Mouse (Mus musculus) lung, embryonic 16.5 days (tissue): ENCODE data around the gene Slc38a9. TPM values are rescaled to one million over a fixed set of nuclear protein-coding genes. Genes with fewer than 3 reads are reported as not detected.

Experiments
- ATAC-seq: fragments of 200-750 bp; cut with Nextera tagmentation; 2 replicates; pipeline ENCODE4 v1.8.0; 2017; ENCODE audit warnings: low read depth, mild to moderate bottlenecking, moderate library complexity
- H3K27ac ChIP-seq: fragments of 300-500 bp; sonication (generic); 2 replicates; pipeline ENCODE4 v1.5.1; 2014; ENCODE audit warnings: mild to moderate bottlenecking, control low read depth, low read length
- H3K27me3 ChIP-seq: fragments of 300-500 bp; sonication (generic); 2 replicates; pipeline ENCODE4 v1.6.1; 2014; ENCODE audit warnings: low read depth, low read length, mixed read lengths; ENCODE audit not compliant: control insufficient read depth, insufficient read depth
- H3K36me3 ChIP-seq: fragments of 300-500 bp; sonication (generic); 2 replicates; pipeline ENCODE4 v1.6.1; 2014; ENCODE audit warnings: low read length; ENCODE audit not compliant: control insufficient read depth, insufficient read depth
- H3K4me1 ChIP-seq: fragments of 300-500 bp; sonication (generic); replicated peaks from 2 replicates; pipeline ENCODE4 v1.6.1; 2014; ENCODE audit warnings: low read length, mixed read lengths; ENCODE audit not compliant: control insufficient read depth, insufficient read depth
- H3K4me2 ChIP-seq: fragments of 300-500 bp; sonication (generic); 2 replicates; pipeline ENCODE4 v1.6.1; 2014; ENCODE audit warnings: low read depth, low read length, control low read depth
- H3K4me3 ChIP-seq: fragments of 300-500 bp; sonication (generic); 2 replicates; pipeline ENCODE4 v1.5.1; 2014; ENCODE audit warnings: mild to moderate bottlenecking, low read length, control low read depth
- H3K9ac ChIP-seq: fragments of 300-500 bp; sonication (generic); 2 replicates; pipeline ENCODE4 v1.6.1; 2014; ENCODE audit warnings: low read length, control low read depth
- H3K9me3 ChIP-seq: fragments of 300-500 bp; sonication (generic); 2 replicates; pipeline ENCODE4 v1.6.1; 2016; ENCODE audit warnings: low read length; ENCODE audit not compliant: control insufficient read depth
- WGBS: fragments of 180-500 bp; shearing (Covaris S2); extraction: QIAGEN DNeasy Blood & Tissue Kit; methylation state at CpG from one replicate; pipeline ENCODE4 v1.1.7; 2014; 5-methylcytosine and 5-hydroxymethylcytosine counted together
- polyA plus RNA-seq: library from polyadenylated mRNA; unstranded; fragments of >200 nt; fragmentation: Nextera tagmentation; extraction: Ambion mirVana; gene quantifications from 2 replicates; pipeline ENCODE4 v1.2.1, GENCODE M21; 2015

Slc38a9 gene
- polyA plus RNA-seq, 1 experiment from 2014 or later = 15.7 TPM

DNA sequence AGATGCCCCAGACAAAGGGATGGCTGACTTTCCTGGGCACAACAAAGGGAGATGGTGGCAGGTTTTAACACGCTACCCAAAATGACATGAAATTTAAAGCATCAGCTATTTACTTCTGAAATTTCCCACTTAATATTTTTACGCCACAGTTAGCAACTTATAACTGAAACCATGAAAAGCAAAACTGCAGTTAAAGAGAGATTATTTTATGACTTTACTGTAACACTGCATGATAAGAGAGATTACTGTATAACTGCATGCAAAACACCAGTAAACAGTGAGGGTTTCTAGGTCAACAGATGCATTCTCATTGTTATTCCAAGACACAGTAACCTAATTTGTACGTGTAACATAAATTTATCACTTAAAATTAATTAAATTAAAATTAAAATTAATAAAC lies 15.6 kb upstream of the Slc38a9 start:
- ATAC-seq = no peak
- Histone ChIP-seq H3K27ac (no peak overlapping the region), H3K4me3 (no peak overlapping the region), H3K27me3 (no peaks in the 10 kb centered on the region), H3K9ac (no peak overlapping the region), H3K36me3 (no peaks in the 10 kb centered on the region), H3K9me3 (no peaks in the 10 kb centered on the region), H3K4me1 (no peaks in the 10 kb centered on the region), H3K4me2 (no peak overlapping the region)
- WGBS = 78% methylated on average over 3 of the region's 3 CpGs

DNA sequence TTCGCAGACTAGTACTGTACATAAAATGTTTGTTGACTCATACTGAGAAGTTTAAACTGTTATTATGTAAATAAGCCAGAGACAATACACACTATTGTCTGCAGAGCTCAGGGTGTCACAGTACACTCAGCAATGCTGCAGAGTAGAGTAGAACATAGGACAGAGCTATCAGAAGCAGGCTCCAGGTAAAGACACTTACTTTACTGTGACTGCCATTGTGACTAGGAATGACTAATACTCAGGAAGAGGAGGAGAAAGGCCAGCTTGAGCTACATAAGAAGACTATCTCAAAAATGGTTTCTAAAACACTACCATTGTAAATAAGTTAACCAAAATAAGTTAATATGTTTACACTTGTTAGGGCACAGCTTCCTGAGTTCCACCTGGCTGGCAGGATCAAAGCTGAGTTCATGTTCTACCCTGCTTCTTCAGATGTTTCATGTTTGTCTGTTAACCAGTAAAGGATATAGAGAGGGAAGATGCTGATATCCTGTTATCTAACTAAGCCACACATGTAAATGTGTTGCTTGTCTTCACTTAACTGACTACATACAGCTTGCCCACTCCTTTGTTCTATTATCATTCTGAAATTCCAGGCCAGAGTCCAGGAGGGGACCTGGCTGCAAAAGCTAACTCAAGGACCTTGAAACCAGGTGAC lies 14.9 kb upstream of the Slc38a9 start:
- WGBS = 73% methylated on average over 1 of the region's 1 CpGs
- Histone ChIP-seq H3K4me3 (no peak overlapping the region), H3K9me3 (no peaks in the 10 kb centered on the region), H3K36me3 (no peaks in the 10 kb centered on the region), H3K27me3 (no peaks in the 10 kb centered on the region), H3K4me1 (no peaks in the 10 kb centered on the region), H3K27ac (no peak overlapping the region), H3K9ac (no peak overlapping the region), H3K4me2 (no peak overlapping the region)
- no peak for ATAC-seq

DNA sequence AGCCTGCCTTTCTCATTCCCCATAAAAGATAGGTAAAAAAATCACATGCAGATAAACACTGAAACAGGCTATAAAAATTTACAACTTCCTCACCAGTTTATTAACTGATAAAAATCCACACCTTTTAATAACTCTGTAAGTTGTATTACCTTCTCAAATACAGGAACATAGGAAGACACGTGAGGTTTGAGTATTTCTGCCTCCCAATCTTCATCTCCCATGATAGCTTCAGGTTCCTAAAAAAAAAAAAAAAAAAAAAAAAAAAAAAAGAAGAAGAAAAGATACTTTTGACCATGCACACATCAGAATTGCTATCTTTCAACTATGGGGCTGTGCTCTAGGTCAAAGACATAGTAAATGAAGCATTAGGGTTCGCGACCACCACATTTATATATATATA lies 9.4 kb upstream of the Slc38a9 start:
- Histone ChIP-seq H3K4me3 (no peak overlapping the region), H3K36me3 (no peaks in the 10 kb centered on the region), H3K9ac (no peak overlapping the region), H3K9me3 (peaks cover 11% of the 10 kb centered on the region), H3K27ac (no peak overlapping the region), H3K4me2 (no peak overlapping the region), H3K27me3 (no peaks in the 10 kb centered on the region), H3K4me1 (no peaks in the 10 kb centered on the region)
- no peak for ATAC-seq
- 84% methylated on average over 3 of the region's 3 CpGs for whole genome bisulfite sequencing

DNA sequence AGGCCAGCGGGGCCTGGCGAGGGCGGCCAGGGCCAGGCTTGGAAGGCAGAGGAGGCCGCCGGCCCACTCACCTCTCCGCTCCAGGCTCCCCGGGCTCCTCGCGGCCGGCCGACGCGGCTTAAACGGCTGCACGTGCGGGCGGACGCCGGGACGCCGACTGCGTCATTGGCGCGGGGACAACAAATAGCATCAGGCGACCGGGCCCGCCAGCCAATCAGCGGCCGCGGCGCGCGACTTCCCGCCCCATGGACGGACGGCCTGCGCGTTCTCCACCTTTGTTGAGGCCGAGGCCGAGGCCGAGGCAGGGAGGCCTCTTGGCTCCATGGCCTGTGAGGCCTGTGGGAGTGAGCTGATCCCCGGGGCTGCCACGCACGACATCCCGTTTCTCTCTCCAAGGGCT lies 8.3 kb upstream of the Slc38a9 start, which contains the start of gene Ddx4:
Gene Ddx4 (minus strand): TSS at position 271 of the 400 bp plus-strand sequence.
- Histone ChIP-seq H3K4me3 (no peak within 1 kb of the TSS), H3K4me2 (no peak within 1 kb of the TSS), H3K36me3 (no peaks in the 10 kb centered on the region), H3K9me3 (peaks cover 11% of the 10 kb centered on the region), H3K9ac (no peak within 1 kb of the TSS), H3K27ac (no peak within 1 kb of the TSS), H3K27me3 (no peaks in the 10 kb centered on the region), H3K4me1 (no peaks in the 10 kb centered on the region)
- no peak for ATAC-seq
- 68% methylated on average over 42 of the region's 45 CpGs for WGBS

DNA sequence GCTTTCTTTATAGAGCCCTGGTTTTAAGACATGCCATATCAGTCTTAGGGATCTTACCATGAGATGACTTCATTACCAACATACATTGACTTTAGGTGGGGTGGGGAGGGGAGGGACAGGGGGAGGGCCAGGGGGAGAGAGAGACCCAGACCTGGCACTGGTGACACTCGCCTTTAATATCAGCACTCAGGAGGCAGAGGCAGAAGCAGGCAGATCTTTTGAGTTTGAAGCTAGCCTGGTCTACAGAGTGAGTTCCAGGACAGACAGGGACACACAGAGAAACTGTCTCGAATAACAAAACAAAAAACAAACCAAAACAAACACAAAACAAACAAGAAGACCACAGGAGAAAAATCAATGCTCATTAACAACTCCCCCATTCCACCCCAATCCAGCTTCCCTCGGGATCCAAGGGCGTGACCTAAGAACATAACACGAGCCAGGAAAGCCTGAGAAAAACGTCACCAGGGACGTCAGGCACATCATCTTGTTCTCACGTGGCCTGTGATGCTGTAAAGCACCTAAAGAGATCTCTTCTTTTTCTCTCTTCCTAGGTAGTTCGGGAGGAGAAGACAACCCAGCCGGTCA lies 471 bp upstream of the Slc38a9 start:
- Histone ChIP-seq H3K27me3 (no peaks in the 10 kb centered on the region), H3K36me3 (no peaks in the 10 kb centered on the region), H3K4me2 (peak overlapping the region; percentile 86), H3K4me1 (peaks cover 7% of the 10 kb centered on the region), H3K27ac (no peak overlapping the region), H3K9ac (peak overlapping the region; percentile 84), H3K4me3 (peak overlapping the region; percentile 89), H3K9me3 (no peaks in the 10 kb centered on the region)
- whole genome bisulfite sequencing = 5% methylated on average over 10 of the region's 10 CpGs
- ATAC-seq = peak; percentile 51; the same call in 1 of the 2 replicates

DNA sequence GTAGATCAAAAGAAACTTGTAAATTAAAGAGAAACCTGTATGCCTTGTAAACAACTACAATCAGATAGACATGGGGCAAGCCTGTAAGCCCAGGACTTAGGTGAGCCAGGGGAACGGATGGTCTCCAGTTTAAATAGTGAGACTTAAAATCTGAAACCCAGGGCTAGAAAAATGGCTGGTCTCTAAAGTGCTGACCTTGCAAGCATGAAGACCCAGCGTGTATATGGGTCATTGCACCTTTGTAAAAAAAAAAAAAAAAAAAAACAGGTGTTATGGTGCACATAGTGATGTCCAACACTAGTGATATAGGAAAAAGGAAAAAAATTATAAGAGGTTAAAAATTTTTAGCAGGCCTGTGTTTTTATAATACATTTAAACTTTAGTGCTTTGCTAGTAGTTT lies 1.1 kb downstream of the Slc38a9 start:
- no peaks in the 10 kb centered on the region for H3K9me3 ChIP-seq
- H3K9ac ChIP-seq = no peak overlapping the region
- no peak overlapping the region for H3K4me2 ChIP-seq
- H3K4me3 ChIP-seq = no peak overlapping the region
- H3K27me3 ChIP-seq = no peaks in the 10 kb centered on the region
- no peaks in the 10 kb centered on the region for H3K36me3 ChIP-seq
- WGBS = 71% methylated on average over 2 of the region's 2 CpGs
- ATAC-seq = no peak
- H3K27ac ChIP-seq = no peak overlapping the region
- peaks cover 7% of the 10 kb centered on the region for H3K4me1 ChIP-seq

DNA sequence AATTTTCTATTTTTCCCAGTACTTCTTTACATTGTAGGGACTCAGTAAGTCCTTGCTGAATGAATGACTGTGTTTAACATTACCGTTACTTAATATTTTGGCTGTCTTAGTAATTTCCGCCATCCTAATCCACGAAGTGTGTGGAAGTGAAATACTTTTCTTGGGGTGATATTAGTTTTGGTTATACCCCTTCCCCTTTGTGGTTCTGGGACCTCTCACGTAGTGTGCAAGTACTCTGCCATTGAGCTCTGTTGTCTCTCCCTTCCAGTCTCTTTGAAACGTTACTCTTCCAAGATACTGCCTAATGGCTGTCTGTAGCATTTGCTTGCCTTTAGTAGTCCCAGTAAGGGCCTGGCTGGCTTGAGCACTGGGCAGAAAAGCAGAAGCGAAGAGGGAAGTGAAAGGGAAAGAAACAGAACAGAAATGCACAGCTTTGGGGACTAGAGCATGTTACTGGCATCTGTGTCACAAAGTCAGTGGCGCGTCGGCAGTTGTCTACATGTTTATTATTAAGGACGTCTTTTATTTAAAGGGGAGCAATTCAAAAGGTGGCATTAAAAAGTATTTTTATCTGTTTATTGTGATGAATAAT lies 6.0 kb downstream of the Slc38a9 start:
- Histone ChIP-seq H3K9me3 (no peaks in the 10 kb centered on the region), H3K36me3 (no peaks in the 10 kb centered on the region; the same call in 1 of the 2 replicates), H3K9ac (no peak overlapping the region), H3K4me2 (no peak overlapping the region), H3K27me3 (no peaks in the 10 kb centered on the region), H3K4me3 (no peak overlapping the region), H3K27ac (no peak overlapping the region), H3K4me1 (no peaks in the 10 kb centered on the region)
- ATAC-seq = no peak
- 81% methylated on average over 10 of the region's 10 CpGs for WGBS

DNA sequence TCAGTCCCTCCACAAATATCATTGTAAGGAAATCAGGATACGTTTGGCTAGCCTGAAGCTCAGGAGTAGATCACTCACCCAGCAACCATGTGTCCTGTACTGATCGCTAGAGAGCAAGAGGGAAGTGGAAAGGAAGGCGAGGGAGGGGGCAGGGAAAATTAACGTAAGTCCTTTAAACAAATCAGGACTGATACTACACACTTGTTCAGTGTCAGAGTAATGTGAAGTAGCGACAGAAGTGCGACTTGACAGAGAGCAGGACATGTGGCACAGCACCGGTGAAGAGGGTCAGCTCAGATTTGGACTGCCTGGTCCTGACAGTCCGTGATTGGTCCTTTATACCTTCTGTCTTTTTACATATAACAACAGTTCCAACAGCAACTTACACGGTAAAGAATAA lies 6.7 kb downstream of the Slc38a9 start:
- ATAC-seq = no peak
- no peak overlapping the region for H3K4me2 ChIP-seq
- H3K9me3 ChIP-seq = no peaks in the 10 kb centered on the region
- no peaks in the 10 kb centered on the region for H3K4me1 ChIP-seq
- H3K9ac ChIP-seq = no peak overlapping the region
- no peaks in the 10 kb centered on the region for H3K27me3 ChIP-seq
- no peak overlapping the region for H3K27ac ChIP-seq
- no peak overlapping the region for H3K4me3 ChIP-seq
- WGBS = 49% methylated on average over 9 of the region's 9 CpGs
- H3K36me3 ChIP-seq = no peaks in the 10 kb centered on the region; the same call in 1 of the 2 replicates

DNA sequence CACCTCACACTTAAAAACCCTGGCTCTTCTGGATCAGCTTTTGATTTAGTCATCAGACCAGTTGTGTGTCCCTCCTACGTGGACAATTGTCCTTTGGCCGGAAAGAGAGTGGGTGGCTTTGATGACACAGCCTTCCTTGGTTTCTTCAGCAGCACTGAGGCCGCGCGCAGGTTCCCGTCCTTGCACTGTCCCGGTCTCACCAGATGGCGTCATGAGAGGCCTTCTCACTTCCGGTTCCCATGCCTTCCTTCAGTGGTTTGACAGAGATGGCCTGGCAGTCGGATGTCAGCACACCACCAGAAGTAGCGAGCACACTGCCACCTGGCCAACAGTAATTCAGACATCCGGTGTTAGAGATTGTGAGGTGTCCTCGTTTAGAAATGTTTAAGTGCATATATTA lies 11.2 kb downstream of the Slc38a9 start:
- Histone ChIP-seq H3K4me3 (no peak overlapping the region), H3K27ac (no peak overlapping the region), H3K9ac (no peak overlapping the region), H3K27me3 (no peaks in the 10 kb centered on the region), H3K4me2 (no peak overlapping the region), H3K36me3 (no peaks in the 10 kb centered on the region; the same call in 1 of the 2 replicates), H3K9me3 (no peaks in the 10 kb centered on the region), H3K4me1 (peaks cover 5% of the 10 kb centered on the region)
- ATAC-seq = peak; percentile 20; the same call in 1 of the 2 replicates
- WGBS = 64% methylated on average over 13 of the region's 13 CpGs
